Mouse (Mus musculus) skeletal muscle tissue, adult 2 months (tissue): Measurements from ENCODE around the gene Tbc1d22a.

Source experiments
- DNase-seq: peaks from one replicate; pipeline ENCODE4 v3.0.0-alpha.2; 2012; ENCODE audit warnings: low read depth, low spot score

Gene Tbc1d22a

DNA sequence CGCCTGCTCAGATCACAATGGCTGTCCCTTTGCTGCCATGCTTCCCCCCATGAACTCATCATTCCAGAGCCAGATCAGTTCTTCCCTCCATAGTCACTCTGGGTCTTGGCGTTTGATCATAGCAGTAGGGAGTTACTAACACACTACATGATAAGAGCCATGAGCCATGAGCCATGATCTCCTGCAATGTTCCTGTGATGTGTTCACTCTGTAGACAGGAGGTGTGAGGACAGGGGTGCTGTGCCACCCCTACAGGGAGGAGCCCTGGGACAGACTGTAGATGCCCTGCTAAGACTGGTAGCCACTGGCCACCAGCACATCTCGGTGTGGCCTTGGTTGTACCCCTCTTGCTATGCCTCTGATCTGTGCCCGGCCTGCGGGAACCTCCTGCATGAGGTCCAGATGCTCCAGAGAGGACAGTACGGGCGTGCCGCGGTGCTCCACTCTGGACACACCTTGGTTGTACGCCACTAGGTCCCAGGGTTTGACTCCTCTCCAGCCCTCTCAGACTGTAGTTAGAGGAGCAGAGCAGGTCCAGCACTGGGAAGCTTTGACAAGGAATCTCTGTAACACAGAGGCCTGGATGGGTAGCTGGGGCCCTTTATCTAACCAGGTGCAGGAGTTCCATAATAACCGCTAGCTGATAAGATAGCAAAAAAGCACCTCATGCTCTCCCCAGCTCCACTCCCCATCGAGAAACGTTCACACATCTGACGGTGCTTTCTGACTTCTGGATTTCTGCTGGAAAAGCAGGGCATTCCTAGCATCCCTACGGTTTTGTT is 224.9 kb downstream of the Tbc1d22a start:
- no peak for DNase-seq

DNA sequence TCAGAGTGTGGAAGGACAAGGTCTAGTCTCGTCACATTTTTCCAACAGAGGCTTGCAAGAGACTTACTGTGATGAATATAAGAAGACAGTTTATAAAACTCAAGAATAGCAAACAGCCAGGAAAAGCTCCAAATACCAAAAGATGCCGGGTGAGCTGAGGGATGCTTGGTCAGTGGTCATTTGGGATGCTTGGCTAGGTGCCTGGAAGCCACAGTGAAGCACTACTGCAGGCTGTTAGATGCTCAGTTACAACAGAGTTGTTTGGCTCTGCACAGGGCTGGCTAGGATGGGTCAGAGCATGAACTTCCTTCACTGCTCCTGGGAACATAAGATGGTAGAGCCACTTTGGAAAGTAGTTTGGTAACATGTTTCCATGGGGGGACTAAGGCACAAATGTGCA is 230.0 kb downstream of the Tbc1d22a start:
- no peak for DNase-seq

- no peak for DNase-seq
Measured at GRCm38 (mm10) chr15:86446064-86446463, 231.8 kb downstream of the Tbc1d22a start.

DNA sequence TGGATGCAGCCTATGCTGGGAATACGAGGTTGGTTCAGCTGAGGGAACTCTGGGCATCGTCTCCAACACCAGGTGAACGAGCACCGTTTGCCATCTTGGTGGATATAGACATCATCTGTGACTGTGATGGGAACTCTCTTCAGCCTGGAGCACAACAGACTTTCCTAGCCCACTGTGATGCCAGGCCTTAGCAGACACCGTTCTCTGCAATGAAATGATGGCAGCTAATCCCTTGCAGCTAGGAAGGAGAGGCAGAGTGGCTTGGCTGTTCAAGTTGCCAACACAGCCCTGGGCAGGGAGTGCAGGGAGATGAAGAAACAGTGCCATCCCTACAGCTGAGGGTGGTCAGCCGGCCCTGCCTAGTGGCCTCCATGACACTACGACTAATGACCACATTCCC is 233.0 kb downstream of the Tbc1d22a start:
- no peak for DNase-seq

- DNase-seq = no peak
Measured at GRCm38 (mm10) chr15:86449236-86449635, 235.0 kb downstream of the Tbc1d22a start.

DNA sequence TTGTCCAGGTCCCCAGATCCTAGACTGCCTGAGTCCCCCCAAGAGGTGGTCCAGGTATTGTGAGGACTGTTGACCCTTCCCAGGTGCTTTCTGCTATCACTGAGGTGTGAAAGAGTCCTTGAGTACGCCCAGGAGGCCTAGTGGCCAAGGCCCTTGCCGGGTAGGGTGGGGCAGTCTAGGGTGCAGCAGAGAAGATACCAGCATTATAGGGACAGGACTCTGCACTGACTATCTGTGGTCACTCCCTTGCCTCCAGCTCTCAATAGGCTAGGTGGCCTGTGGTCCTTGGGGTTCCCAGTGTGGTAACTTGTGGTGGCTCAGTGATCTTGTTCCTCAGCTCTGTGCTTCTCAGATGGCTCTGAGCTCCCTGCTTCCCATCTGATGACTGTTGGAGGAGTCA is 235.5 kb downstream of the Tbc1d22a start:
- no peak for DNase-seq

DNA sequence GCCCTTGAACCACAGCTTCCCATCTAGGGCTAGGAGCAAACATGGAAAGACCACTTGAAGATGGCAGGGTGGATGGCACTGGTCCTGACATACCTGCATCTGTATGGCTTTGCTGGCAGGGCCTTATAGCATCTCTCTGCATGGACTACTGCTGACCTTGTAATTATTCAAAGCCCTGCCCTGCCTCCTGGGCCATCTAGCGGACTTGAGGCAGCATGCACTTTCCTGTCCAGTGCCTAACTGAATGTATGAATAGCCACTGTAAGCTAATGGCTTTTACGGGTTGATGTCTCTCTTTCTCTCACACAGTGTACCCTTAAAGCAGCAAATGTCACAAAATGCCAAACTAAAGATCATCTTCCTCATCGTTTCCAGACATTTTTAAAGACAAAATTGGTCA is 245.2 kb downstream of the Tbc1d22a start:
- no peak for DNase-seq

DNA sequence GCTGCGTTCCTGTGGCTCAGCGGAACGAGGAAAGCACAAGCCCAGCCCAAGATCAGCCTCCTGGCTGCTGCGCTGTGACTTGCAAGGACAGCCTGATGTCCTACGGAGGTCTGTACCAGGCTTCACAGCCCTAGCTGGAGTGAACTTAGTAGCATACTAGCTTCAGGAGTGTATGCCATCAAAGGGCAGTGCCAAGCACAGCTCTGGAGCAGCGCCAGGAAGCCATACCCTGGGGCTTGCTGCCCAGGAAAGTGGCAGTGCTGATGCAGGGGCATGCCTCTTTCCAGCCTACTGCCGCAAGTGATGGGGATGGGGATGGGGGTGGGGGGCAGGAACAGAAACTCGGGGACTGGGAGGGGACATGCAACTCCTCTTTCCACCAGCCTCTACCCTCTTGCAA is 248.4 kb downstream of the Tbc1d22a start:
- no peak for DNase-seq

DNA sequence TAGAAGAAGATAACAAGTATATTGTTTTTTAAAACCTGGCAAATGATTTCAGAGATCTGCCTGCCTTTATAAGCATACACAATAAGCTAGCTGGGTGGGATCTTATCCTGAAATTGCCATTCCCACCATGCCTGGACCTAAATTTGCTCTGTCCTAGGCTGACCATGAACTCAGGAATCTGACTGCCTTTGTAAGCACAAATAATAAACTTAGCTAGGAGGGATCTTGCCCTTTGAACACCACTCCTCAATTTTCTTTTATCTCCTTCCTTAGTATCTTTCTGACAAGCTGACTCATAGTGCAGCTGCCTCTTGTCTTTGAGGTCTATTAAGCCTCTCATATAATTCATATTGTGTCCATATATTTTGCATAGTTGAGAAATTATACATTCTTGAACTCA is 253.8 kb downstream of the Tbc1d22a start:
- no peak for DNase-seq

- no peak for DNase-seq
Measured at GRCm38 (mm10) chr15:86471136-86471535, 256.9 kb downstream of the Tbc1d22a start.

GRCm38 (mm10) chr15:86473473-86473872 is 259.2 kb downstream of the Tbc1d22a start:
- no peak for DNase-seq

- no peak for DNase-seq
Measured at GRCm38 (mm10) chr15:86474951-86475350, 260.7 kb downstream of the Tbc1d22a start.

- no peak for DNase-seq
Measured at GRCm38 (mm10) chr15:86476483-86476882, 262.2 kb downstream of the Tbc1d22a start.

GRCm38 (mm10) chr15:86477032-86477431 is 262.8 kb downstream of the Tbc1d22a start:
- no peak for DNase-seq

DNA sequence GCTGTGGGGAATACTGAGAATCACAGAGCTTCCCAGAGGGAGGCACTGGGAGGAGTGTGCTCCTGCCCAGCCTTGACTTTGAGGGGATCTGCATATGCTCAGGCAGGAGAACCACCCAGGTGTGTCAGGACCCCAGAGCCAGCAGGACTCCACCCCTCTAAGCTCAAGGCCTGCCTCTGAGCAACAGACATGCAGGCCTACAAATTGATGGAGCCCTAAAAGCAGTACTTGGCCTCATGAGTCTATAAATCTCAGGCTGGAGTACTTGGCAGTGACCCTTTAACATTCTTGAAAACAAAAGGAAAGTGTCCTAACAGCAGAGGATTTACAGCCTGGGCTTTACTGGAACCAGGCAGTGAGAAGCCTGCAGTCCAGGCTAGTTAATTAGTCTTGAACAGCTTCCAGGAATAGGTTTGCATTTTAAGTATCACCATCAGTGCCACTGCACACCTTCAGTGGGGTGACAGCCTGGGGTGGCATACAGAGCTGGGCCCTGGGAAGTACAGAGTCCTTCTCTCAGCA is 263.3 kb downstream of the Tbc1d22a start:
- no peak for DNase-seq

DNA sequence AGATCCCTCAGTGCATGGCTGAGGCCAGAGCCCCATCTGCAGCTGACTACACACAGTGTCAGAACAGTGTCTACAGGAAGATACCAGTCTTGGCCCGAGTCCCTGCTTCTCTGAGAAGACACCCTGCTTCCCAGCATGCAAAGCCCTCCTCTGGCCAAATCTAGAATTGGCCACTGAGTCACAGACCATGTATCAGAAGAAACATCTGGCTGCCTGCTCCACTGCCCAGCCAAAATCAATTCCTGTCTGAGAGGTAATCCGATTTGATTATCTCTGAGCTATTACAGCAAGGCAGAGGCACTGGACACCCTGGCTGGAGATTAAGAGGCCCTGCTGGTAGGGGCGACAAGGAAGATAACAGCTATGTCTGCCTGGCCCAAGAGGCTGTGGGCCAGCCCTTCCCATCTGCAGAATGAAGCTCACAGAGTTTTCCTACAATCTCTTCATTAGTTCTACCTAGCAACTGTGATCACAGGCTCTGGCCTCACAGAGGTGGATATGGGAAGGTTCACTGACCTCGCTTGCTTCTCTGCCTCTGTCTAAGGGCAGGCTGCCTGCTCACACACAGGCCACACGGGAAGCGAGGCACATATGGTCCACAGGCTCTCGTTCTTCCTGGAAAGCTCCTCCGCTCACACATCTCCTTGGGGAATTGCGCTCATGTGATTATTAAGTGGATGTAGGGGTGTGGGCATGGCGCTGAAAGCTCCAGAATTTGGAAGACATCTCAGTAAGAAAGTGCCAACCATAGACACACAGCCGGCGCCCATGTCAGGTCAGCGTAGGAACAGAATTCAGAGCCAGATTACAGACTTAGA is 264.6 kb downstream of the Tbc1d22a start:
- peak; percentile 11 for DNase-seq

- no peak for DNase-seq
Measured at GRCm38 (mm10) chr15:86482362-86482761, 268.1 kb downstream of the Tbc1d22a start.

DNA sequence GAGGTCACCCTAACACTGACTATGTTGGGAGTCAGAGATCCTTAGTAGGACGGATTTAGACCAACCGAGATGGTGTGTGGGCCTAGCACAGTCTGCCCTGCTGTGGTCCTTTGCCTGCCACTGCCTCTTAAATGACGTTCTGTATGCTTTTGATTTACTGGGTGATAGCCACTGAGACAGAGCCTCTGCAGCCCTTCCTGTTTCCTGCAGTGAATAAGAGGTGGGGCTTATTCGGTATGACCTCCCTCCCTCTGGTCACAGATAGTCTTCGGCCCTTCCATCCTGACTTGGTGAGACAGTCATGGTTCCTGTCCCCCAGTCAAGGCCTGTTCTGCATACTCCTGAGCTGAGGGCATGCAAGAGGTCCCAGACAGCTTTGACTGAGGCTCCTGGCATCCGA is 271.6 kb downstream of the Tbc1d22a start:
- no peak for DNase-seq

DNA sequence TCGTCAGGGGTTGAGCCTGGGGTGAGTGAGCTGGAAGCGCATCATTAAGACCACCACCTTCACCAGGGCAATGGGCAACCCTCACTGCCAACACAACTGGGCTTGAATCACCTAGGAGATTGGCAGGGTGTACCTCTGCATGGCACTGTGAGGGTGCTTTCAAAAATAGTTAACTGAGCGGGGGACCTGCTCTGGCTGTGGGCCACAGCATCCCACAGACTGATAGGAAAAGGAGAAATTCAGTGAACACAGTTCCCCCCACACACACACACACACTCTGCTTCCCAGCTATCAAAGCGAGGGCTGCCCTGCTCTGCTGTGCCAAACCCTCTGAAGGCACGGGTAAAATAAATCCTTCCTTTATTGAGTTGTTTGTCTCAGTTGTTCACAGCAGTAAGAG is 273.1 kb downstream of the Tbc1d22a start:
- no peak for DNase-seq

DNA sequence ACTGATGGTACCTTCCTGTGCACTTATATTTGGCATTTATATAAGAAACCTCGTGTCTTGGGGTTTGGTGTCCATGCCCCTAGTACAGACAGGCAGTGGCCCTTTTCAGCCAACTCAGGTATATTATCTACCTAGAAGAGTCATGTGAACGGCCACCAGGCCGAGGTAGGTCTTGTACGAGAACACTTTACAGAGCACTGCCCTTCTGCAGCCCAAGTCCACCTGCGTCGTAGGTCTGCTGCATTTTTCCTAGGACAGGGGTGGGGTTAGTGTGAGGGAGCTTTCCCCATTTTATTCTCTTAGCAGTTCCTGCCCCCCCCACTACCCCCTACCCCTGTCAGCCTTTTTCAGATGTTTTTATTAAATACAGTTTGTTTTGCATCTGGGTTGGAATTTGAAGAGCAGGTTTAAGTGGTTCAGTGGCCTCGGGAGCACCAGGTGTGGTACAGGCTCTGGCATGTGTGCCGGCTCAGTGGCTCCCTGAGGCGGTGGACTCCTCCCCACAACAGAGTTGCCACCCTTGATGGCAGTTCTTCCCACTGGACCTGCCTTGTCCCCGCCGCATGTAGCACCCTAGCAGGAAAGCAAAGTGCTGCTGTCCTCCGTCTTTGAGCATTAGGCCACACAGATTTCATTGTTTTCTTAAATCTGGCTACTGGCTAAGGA is 277.3 kb downstream of the Tbc1d22a start:
- no peak for DNase-seq

DNA sequence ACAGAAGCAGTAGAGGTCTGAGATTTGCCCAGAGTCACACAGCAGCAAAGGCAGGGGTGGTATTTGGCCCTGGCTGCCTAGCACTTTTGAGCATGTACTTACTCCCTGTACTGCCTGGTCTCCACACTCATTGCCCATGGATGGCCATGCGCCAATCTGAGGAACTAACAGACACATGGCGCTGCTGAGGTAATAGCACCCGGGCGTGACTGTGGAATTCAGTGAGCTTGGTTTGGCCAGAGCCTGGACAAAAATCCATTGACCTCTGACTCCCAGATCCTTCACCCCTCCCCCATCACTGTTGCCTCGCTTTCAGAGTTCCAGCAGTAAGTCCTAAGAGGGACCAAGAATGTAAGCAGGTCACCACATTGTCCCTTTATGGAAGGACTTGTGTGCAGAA is 278.4 kb downstream of the Tbc1d22a start:
- no peak for DNase-seq

DNA sequence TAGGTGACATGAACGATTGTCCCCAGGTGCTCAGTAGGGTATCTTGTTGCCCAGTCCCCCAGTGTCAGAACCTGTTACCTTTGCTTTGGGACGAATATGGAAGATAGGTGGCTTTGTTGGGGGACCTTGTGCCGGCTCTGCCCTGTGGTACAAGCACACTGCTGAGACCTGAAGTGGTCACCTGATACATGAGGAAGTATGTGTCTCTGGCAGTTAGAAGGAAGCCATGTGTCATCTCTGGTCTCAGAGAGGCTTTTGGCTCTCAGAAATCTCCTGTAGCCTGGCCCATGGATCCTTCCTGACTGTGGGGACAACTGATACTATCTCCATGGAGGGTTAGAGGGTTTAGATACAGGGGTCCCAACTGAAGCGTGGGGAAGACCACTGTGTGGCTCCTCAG is 281.9 kb downstream of the Tbc1d22a start:
- DNase-seq = no peak
